Mouse (Mus musculus) cerebellum, adult (tissue): Measurements from ENCODE around the gene Fa2h.
"Not testable (repeated sequence)": the region's sequence is repeated elsewhere in the genome, so short reads cannot be mapped to it uniquely, and the experiment has no call there.

Experiments used
- ATAC-seq: cut with Nextera tagmentation; 2 replicates; pipeline ENCODE4 v1.9.2; 2017; ENCODE audit warnings: mild to moderate bottlenecking, moderate library complexity, mixed read lengths; ENCODE audit not compliant: insufficient number of reproducible peaks, low FRiP score, low TSS enrichment

Gene Fa2h

DNA sequence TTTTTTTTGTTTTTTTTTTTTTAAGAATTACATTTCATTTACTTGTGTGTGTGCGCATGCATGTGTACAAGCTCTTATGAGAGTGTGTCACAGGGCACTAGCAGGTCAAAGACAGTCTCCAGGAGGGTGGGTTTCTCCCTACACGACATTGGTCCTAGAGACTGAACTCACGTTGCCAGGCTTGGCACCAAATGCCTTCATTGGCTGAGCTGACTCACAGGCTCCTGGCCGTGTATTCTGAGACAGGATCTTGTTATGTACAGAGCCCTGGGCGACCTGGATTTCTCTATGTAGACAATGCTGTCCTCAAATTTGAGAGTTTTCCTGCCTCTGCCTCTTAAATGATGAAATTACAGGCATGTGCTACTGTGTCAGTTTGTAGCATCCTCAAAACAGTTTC lies 33.7 kb downstream of the Fa2h start:
- ATAC-seq = no peak

DNA sequence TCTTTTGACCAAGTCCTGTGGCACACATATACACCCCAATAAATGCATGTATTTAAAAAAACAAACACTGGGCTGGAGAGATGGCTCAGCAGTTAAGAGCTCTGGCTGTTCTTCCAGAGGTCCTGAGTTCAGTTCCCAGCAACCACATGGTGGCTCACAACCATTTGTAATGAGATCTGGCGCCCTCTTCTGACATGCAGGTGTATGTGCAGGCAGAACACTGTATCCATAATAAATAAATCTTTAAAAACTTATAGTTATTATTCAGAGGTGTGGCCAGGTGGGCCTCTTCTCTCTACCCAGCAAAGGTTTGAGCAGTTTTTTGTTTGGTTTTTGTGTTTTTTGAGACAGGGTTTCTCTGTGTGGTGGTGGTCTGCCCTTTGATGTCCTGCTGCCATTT lies 34.7 kb downstream of the Fa2h start:
- no peak for ATAC-seq

DNA sequence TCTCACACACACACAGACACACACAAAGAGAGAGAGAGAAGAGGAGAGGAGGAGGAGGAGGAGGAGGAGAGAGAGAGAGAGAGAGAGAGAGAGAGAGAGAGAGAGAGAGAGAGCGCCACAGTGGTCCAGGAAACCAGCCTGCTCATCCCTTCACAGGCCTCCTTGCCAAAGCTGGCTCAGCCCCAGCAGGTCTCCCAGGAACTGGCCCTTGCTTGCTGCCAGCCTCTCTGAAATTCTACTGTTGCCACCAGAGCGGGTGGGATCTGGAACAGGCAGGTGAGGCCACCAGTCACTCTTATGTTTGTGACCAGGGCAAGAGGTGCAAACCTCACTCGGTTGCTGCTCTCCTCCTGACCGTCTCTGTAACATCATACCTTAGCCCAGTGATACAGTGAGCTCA lies 36.2 kb downstream of the Fa2h start:
- ATAC-seq = peak; percentile 60; the same call in 1 of the 2 replicates

DNA sequence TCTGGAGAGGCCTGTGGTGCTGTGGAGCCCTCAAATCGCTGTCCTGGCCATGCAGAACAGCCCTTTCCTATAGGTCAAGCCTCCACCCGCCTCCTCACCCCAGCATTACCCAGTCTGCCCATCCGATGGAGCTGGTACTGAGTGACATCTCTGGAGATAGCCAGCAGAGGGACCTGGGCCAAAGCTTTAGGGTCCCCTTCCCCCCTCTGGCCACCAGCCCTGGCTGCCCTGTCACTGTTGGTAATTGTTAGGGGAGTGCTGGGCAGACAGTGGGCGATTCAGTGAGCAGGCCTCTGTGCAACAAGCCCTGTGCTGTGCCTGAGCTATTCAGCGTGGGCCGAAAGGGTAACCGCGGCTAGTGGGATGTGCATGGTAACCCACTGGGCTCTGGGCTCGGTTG lies 40.1 kb downstream of the Fa2h start:
- no peak for ATAC-seq

DNA sequence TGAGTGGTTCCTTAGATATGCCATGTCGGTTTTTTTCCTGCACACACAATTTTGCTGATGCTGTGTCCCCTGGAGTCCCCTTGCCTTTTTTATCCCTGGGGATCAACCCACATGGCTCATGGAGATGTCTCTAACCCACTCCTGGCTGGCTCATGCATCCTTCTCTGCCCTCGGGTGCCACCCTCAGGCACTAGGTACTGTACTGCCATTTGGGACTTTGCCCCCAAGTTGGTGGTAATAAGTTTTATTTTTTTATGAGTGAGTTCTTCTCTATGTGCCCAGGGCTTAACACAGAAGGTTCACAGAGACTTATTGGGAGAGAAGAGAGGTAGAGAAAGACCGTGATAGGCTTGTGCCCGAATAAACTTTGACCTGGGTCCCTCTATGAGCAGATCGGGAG lies 41.3 kb downstream of the Fa2h start:
- ATAC-seq = no peak

DNA sequence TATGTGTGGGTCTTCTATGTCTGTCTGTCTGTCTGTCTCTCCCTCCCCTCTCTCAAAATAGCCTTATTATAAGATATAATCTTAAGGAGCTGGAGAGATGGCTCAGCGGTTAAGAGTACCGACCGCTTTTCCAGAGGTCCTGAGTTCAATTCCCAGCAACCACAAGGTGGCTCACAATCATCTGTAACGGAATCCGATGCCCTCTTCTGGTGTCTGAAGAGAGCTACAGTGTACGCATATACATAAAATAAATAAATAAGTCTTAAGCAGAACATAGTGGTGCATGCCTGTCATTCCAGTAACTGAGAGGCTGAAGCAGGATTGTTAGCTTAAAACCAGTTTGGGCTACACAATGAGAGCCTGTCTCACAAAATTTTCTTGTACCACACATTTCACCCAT lies 43.0 kb downstream of the Fa2h start:
- ATAC-seq = no peak

DNA sequence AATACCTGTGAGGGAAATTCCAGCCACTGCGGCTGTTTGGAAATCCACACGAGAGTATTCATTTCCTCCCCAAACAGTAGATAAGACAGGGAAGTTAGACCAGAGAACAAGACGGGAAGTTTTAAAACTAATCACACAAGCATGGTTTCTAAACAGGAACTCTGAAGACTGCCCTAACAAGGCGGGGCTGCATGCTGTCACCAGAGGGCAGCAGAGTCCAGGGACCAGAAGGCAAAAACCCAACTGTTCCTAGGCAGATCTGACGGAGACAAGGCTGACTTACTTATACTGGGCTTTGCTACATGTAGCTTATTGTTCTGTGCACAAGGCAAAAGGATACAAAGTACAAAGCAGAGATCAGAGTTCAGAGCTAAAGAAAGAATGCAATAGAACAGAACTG lies 50.4 kb downstream of the Fa2h start:
- peak; percentile 58; the same call in 1 of the 2 replicates for ATAC-seq

DNA sequence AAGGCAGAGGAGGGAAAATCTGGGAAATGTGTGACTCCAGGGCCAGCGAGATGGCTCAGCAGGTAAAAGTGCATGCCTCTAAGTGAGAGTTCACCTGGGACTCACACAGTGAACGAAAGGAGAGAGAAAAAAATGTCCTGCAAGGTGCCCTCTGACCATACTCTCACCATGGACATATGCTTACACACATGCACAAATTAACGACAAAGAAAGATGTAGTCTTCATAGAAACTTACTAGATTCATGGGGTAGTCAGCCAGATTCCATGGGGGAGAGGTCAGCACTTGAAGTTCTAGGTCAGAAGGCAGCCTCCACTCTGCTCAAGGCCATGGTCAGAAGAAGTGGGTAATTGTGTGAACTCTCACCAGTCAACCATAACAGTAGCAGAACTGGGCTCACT lies 53.4 kb downstream of the Fa2h start:
- ATAC-seq = no peak

DNA sequence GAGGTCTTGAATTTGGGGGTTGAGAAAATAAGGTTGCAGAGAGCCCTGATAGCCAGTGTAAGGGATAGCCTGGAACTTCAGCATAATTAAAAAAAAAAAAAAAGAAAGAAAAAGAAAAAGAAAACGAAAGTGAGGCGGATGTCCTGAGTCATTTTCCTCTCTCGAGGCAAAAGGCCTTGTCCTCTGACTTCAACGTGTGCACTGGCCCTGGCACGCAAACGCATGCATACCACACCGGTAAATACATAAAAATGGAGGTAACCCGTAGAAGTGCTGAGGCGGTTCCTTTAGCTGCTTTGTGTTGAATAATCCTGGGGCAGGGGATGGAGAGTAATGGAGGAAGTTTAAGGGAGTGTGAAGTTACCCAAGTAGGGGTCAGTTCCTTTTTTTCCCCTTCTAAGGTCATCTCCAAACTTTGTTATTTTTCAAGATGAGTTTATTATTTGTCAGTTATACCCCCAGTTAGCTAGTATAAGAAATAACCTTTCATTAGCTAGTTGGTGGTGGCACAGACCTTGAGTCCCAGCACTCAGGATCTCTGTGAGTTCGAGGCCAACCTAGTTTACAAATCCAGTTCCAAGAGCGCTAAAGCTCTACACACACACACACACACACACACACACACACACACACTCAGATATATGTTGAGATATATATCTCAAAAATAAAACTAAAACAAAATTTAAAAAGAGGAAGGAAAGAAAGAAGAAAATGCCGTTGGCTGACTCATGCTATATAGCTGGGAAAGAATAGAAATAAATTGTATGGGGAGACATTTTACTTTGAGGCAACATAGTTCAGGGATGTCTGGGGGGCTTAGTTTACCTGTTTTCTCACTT lies 55.0 kb downstream of the Fa2h start:
- no peak for ATAC-seq

DNA sequence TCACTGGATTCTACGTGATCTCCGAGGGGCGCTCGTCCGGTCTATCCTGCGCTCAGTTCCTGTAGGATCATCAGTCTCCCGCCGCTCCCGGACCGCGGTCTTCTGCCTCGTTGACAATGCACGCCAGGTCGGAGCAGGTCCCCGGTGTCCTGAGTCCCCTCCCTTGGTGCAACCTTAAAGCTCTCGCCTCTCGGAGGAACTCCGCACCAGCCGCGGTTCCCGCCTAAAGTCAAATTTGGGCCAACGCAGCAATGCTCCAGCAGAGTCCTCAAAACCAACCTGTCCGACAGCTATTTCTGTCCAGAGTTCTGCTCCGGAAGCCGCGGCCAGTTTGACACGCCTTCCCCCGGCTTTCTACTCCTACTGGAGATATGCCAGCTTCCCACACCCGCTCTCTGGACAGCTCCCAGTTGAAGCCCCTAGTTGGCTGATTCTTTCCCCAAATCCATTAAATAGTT lies 55.7 kb downstream of the Fa2h start, which contains the start of gene Mlkl:
Gene Mlkl (minus strand): TSS at position 288 of the 458 bp plus-strand sequence.
- peak; percentile 36; the same call in 1 of the 2 replicates for ATAC-seq

DNA sequence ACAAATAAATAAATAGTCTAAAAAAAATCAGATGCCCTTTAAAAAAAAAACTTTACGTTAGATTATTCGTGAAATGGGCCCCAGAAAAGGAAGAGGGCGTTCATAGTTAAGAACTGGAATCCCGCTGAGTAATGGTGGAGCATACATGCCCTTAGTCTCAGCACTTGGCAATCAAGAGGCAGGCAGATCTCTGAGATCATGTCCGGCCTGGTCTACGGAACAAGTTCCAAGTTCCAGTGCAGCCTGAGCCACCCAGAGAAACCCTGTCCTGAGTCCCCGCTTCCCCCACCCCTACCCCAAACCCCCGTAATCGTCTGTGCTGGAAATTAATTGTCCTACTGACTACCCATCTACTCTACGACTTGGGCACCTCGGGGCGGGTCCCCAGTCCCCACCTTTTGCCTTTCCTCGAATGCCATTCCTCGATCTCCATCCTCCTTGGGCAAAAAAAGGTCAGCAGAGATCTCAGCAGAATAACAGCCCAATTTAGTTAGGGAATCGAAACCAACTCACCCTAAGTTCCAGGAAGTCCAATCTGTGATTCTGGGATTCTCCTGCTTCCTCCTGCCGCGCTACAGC lies 56.2 kb downstream of the Fa2h start:
- ATAC-seq = no peak

DNA sequence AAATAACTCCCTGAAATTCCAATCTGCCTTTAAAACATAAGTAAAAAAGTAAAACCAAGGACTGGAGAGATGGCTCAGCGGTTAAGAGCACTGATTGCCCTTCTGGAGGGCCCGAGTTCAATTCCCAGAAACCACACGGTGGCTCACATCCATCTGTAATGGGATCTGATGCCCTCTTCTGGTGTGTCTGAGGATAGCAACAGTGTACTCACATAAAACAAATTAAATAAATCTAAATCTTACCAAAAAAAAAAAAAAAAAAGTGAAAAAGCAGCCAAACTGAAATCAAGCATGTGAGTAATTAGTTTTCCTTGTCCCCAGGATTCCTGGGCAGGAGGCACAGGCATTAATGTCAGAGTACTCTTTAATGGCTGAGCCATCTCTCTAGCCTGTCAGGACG lies 56.9 kb downstream of the Fa2h start:
- ATAC-seq = no peak

DNA sequence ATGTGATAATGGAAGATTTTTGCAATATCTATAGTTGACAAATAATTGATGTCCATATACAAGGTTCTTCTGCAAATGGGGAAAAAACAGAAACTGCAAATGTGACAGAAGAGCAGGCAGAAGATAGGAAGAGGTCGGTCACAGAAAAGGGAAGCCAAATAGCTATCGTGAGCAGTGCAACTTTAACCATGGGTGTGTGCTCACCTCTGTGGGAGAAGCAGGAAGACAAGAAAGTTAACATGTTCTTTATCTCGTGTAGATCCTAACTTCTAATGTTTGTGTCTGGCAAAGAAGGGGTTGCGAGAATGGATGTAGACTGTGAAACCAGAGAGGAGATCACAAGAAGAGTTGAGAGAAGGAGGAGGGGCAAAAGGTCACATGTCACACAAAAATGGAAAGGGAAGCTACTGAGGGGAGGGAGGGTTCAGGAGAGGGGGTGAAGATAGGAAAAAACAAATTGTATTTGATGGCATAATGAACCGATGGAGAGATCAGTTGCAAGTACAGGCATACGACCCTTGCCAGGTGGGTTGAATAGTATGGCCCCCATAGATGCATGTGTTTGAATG lies 68.3 kb downstream of the Fa2h start:
- ATAC-seq = no peak

DNA sequence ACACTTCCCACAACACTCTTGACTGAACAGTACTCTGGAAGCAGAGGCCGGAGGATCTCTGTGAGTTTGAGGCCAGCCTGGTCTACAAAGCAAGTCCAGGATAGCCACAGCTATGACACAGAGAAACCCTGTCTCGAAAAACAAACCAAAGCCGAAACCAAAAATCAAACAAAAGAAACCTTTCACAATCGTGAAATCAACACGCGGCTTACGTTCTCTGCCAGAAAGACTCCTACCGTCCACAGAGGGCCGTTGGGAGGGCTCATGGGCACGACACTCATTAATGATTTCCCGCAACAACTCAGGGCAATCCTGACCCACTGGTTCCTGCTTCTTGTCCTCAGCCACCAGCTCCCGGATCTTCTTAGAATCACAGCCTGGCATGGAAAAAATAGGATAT lies 78.9 kb downstream of the Fa2h start:
- no peak for ATAC-seq

DNA sequence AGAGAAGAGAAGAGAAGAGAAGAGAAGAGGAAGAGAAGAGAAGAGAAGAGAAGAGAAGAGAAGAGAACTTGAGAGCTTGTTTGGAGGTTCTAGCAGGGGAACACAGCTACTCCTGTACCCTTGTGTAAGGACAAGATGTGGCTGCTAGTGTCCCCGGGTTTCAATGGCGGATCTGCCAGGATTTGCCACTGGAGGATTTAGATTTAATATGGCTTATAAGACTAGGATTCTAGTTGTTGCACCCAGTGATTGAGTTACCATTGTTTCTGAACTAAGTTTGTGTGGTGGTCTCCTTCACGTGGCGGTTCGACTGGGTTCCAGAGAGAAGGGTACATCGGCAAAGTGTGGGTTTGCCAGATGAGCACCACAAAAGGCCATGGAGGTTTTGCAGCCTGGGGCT lies 79.7 kb downstream of the Fa2h start:
- ATAC-seq = not testable (repeated sequence)

DNA sequence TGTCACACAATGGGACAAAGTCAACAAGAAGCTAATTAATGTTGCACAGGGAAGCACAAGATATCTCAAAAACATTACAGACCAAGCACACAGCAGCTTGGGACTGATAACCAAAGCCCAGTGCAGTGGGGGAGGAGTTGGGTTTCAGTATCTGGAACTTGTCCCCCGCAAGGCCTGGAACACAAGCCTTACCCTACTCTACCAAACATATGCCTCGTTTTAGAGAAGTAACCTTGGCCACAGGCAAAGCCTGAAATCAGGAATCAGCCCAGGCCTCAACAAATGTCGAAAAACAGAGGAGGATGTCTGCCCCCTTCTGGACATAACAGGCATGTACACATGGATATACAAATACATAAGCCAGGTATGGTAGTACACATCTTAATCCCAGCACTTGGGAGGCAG lies 80.9 kb downstream of the Fa2h start:
- ATAC-seq = no peak

DNA sequence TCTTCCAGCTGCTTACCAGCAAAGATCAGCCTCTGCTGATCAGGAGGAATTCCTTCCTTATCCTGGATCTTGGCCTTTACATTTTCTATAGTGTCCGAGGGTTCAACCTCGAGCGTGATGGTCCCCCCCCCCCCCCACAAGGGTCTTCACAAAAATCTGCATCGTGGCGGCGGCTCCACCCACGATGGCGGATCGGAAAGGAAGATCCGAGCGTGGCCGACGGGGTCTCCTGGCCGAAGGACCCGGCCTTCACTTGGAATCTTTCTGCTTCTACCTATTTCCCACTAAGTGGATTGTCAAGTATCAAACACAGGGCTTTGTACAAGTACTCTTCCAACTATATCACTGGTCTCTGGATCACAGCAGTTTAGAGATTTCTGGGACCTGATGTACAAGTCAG lies 83.6 kb downstream of the Fa2h start:
- ATAC-seq = not testable (repeated sequence)

DNA sequence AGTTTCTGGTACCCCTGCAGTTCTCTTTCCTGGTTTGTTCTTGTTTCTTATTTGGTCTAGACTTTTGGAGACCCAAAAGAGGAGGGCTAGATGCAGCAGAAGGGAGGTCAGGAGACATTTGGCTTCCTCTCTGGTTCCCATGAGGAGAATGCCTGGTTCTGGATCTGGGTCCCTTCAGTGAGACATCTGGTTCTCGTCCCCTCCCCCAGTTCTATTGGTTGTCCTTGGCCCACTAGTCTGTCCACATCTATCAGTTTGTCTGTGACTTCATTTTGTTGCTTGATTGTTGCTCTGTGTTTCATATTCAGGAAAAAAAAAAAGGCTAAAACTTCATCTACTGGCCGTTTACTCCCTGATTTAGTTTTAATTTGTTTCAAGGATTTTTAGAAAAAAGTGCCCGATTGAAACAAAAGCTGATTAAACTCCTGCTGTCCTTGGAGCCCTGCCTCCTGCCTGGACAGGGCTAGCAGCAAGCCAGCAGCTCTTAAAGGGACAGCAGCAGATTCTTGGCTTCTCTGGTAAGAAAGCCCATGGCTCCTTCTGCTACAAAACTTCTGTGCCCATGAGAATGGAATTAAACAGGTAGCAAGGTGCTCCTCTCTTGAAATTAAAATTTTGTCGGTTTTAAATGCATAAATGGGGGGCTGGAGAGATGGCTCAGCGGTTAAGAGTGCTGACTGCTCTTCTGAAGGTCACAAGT lies 88.4 kb downstream of the Fa2h start:
- no peak for ATAC-seq

DNA sequence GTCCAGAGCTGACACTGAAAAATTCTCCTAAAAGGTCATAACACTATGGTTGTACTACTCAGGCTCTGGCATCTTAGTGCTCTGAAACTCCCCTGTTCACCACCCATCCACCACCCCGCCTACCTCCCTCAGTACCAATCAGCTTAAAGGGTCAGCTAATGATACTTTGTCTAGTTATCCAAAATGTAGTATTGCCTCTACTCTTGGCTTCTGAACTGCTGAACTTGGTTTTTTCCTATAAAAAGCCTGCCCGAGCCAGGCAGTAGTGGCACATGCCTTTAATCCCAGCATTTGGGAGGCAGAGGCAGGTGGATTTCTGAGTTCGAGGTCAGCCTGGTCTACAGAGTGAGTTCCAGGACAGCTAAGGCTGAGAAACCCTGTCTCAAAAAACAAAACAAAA lies 89.3 kb downstream of the Fa2h start:
- ATAC-seq = no peak

DNA sequence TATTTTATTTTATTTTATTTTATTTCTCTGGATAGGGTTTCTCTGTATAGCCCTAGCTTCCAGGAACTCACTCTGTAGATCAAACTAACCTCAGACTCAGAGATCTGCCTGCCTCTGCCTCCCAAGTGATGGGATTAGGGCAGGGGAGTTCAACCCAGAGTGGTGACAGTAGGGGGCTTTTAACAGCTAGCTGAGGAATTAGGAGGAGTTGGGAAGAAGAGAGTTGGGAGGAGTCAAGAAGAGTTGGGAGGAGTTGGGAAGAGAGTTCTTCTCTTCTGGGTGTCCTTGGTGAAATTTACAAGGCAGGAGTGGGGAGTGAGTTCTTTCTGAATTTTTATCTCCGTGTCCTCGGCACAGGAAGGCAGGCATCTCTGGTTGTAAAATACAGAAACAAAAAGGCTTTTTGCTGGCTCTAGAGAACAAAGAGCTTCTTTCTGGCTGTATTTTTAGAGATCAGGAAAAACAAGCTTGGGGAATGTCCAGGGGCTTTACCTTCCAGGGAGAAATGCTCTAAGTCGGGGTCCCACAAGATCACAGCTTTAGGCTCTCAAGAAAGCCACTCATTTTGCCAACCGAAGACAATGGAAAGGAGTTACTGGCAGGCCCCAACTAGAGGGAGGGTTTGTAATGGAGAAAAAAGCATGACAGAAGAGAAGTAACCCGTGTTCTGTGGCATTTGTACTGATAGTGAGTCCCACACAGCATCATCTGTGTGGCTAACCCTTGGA lies 90.4 kb downstream of the Fa2h start:
- ATAC-seq = not testable (repeated sequence)
